Mouse (Mus musculus) cerebellum, adult 8-10 months (tissue): ENCODE measurements at regions not wholly inside any gene's neighbourhood (a gene's known extent, or its start where the extent isn't known, plus 50 kb on each side); places are given as distances from the start of the nearest gene placed in this dataset.

ENCODE experiments used
- DNase-seq: peaks from one replicate; pipeline ENCODE4 v3.0.0; 2022

- DNase-seq, result no peak
These were observed 65.7 kb upstream of the Pbx1 start for GRCm38 (mm10) chr1:168497801-168498200.

GRCm38 (mm10) chr1:168495687-168496527 is 63.8 kb upstream of the Pbx1 start:
- no peak for DNase-seq

GRCm38 (mm10) chr1:168487492-168487891 is 55.4 kb upstream of the Pbx1 start:
- DNase-seq, result no peak

GRCm38 (mm10) chr1:168483651-168484050 is 51.6 kb upstream of the Pbx1 start:
- no peak for DNase-seq
